Mouse (Mus musculus) thymus, adult 2 months (tissue): ENCODE results near the gene Aaed1. TPM values are rescaled to one million over a fixed set of nuclear protein-coding genes. Genes with fewer than 3 reads are reported as not detected.

Experiments
- DNase-seq: peaks from one replicate; pipeline ENCODE4 v3.0.0; 2021
- H3K27ac ChIP-seq: fragments of 200-500 bp; 2 replicates; pipeline ENCODE4 v1.5.1; 2012; ENCODE audit warnings: low read length, control low read depth; ENCODE audit not compliant: control insufficient read depth, insufficient read depth
- H3K27me3 ChIP-seq: fragments of 200-500 bp; 2 replicates; pipeline ENCODE4 v1.6.1; 2012; ENCODE audit warnings: mild to moderate bottlenecking, low read length, moderate library complexity, mixed read lengths; ENCODE audit not compliant: control insufficient read depth, insufficient read depth
- H3K36me3 ChIP-seq: fragments of 200-500 bp; 2 replicates; pipeline ENCODE4 v1.6.1; 2012; ENCODE audit warnings: mild to moderate bottlenecking, low read length, moderate library complexity; ENCODE audit not compliant: control insufficient read depth, insufficient read depth
- H3K4me1 ChIP-seq: fragments of 200-500 bp; replicated peaks from 2 replicates; pipeline ENCODE4 v1.6.1; 2012; ENCODE audit warnings: low read length; ENCODE audit not compliant: control insufficient read depth, insufficient read depth
- H3K4me3 ChIP-seq: fragments of 200-500 bp; 2 replicates; pipeline ENCODE4 v1.5.1; 2012; ENCODE audit warnings: mild to moderate bottlenecking, low read length, control low read depth, moderate library complexity; ENCODE audit not compliant: control insufficient read depth, insufficient read depth
- CTCF ChIP-seq: fragments of 200-500 bp; IDR thresholded peaks from 2 replicates; pipeline ENCODE4 v1.5.1; 2012; ENCODE audit warnings: mild to moderate bottlenecking, control low read depth, low read length, moderate library complexity, borderline replicate concordance; ENCODE audit not compliant: control insufficient read depth, poor library complexity, insufficient read depth; ENCODE audit errors: extremely low read depth
- POLR2A ChIP-seq: fragments of 200-500 bp; IDR thresholded peaks from 2 replicates; pipeline ENCODE4 v1.6.1; 2012; ENCODE audit warnings: mild to moderate bottlenecking, low read length, control low read depth, moderate library complexity; ENCODE audit not compliant: control insufficient read depth, poor library complexity, insufficient read depth; ENCODE audit errors: extremely low read depth
- WGBS: fragments of 180-500 bp; shearing (Covaris S2); methylation state at CpG from one replicate; pipeline ENCODE4 v1.1.7; 2018; 5-methylcytosine and 5-hydroxymethylcytosine counted together
- polyA plus RNA-seq: library from polyadenylated mRNA; depleted of rRNA; stranded (reverse); fragments of >200 nt; gene quantifications from 2 replicates; pipeline ENCODE4 v1.2.3, GENCODE M21; 2012

Aaed1 gene
- polyA plus RNA-seq, 1 experiment = 5.1 TPM

- Histone ChIP-seq H3K36me3 (no peaks in the 10 kb centered on the region), H3K4me1 (peaks cover 5% of the 10 kb centered on the region; the same call in 1 of the 2 replicates), H3K27ac (no peak overlapping the region), H3K4me3 (no peak overlapping the region), H3K27me3 (no peaks in the 10 kb centered on the region)
- TF ChIP-seq CTCF (no peak), POLR2A (no peak)
- no peak for DNase-seq
These were observed 58.8 kb downstream of the Aaed1 start for GRCm38 (mm10) chr13:64253697-64254096.

GRCm38 (mm10) chr13:64252147-64252546, 60.4 kb downstream of the Aaed1 start:
- Histone ChIP-seq H3K36me3 (no peaks in the 10 kb centered on the region), H3K27ac (peak overlapping the region; percentile 29; the same call in 1 of the 2 replicates), H3K4me1 (peaks cover 9% of the 10 kb centered on the region), H3K4me3 (no peak overlapping the region), H3K27me3 (no peaks in the 10 kb centered on the region)
- TF ChIP-seq POLR2A (no peak), CTCF (no peak)
- DNase-seq = no peak
- 26% methylated on average over 5 of the region's 5 CpGs for WGBS

- no peaks in the 10 kb centered on the region for H3K27me3 ChIP-seq
- DNase-seq = peak; percentile 65
- no peak overlapping the region for H3K27ac ChIP-seq
- no peaks in the 10 kb centered on the region for H3K36me3 ChIP-seq
- TF ChIP-seq POLR2A = no peak
- TF ChIP-seq CTCF = no peak
- H3K4me1 ChIP-seq = peaks cover 13% of the 10 kb centered on the region
- WGBS = 14% methylated on average over 1 of the region's 1 CpGs
- H3K4me3 ChIP-seq = no peak overlapping the region
These were observed 62.1 kb downstream of the Aaed1 start for GRCm38 (mm10) chr13:64250363-64250762.

- Histone ChIP-seq H3K36me3 (no peaks in the 10 kb centered on the region), H3K4me1 (peaks cover 13% of the 10 kb centered on the region), H3K4me3 (peak overlapping the region; percentile 65), H3K27me3 (no peaks in the 10 kb centered on the region), H3K27ac (0 out of 2 replicates have a peak overlapping the region, but pooled peaks have one; percentile 6)
- TF ChIP-seq CTCF = peak; percentile 97
- TF ChIP-seq POLR2A = no peak
- DNase-seq = peak; percentile 96
- WGBS = 8% methylated on average over 22 of the region's 22 CpGs
These were observed 63.6 kb downstream of the Aaed1 start for GRCm38 (mm10) chr13:64248775-64249524.

GRCm38 (mm10) chr13:64248161-64248774, 64.2 kb downstream of the Aaed1 start:
- TF ChIP-seq CTCF (no peak), POLR2A (no peak)
- DNase-seq = peak; percentile 69
- H3K27ac ChIP-seq = 0 out of 2 replicates have a peak overlapping the region, but pooled peaks have one; percentile 6
- H3K4me1 ChIP-seq = peaks cover 13% of the 10 kb centered on the region
- H3K27me3 ChIP-seq = no peaks in the 10 kb centered on the region
- peak overlapping the region; percentile 65 for H3K4me3 ChIP-seq
- no peaks in the 10 kb centered on the region for H3K36me3 ChIP-seq
- 3% methylated on average over 24 of the region's 24 CpGs for WGBS

GRCm38 (mm10) chr13:64246106-64246505, 66.4 kb downstream of the Aaed1 start:
- WGBS = 37% methylated on average over 12 of the region's 12 CpGs
- no peaks in the 10 kb centered on the region for H3K36me3 ChIP-seq
- H3K27me3 ChIP-seq = no peaks in the 10 kb centered on the region
- DNase-seq = peak; percentile 42
- H3K4me3 ChIP-seq = no peak overlapping the region
- no peak overlapping the region for H3K27ac ChIP-seq
- peaks cover 11% of the 10 kb centered on the region for H3K4me1 ChIP-seq
- TF ChIP-seq CTCF (no peak), POLR2A (no peak)
